Mouse (Mus musculus) cerebellum, adult 2 months (tissue): ENCODE measurements at regions not wholly inside any gene's neighbourhood (a gene's known extent, or its start where the extent isn't known, plus 50 kb on each side); places are given as distances from the start of the nearest gene placed in this dataset.
A peak's percentile ranks its signal among the peaks of the same experiment; 100 is the strongest.

ENCODE experiments used
- DNase-seq, 2 experiments: peaks; one replicate each; pipeline ENCODE4 v3.0.0; 2021
- H3K27ac ChIP-seq: fragments of 200-500 bp; 2 replicates; pipeline ENCODE4 v1.5.1; 2012; ENCODE audit warnings: low read length, control low read depth, inconsistent platforms; ENCODE audit not compliant: insufficient read depth
- H3K27me3 ChIP-seq: fragments of 200-500 bp; 2 replicates; pipeline ENCODE4 v1.6.1; 2012; ENCODE audit warnings: inconsistent platforms, mild to moderate bottlenecking, low read length, moderate library complexity; ENCODE audit not compliant: control insufficient read depth, insufficient read depth
- H3K4me1 ChIP-seq: fragments of 200-500 bp; 2 replicates; pipeline ENCODE4 v1.6.1; 2011; ENCODE audit warnings: low read length; ENCODE audit not compliant: control insufficient read depth, insufficient read depth
- H3K4me3 ChIP-seq: fragments of 200-500 bp; replicated peaks from 2 replicates; pipeline ENCODE3; 2011; ENCODE audit warnings: mild to moderate bottlenecking, low read depth, low read length, control low read depth; ENCODE audit not compliant: insufficient read depth
- CTCF ChIP-seq: fragments of 200-500 bp; IDR thresholded peaks from 2 replicates; pipeline ENCODE4 v1.5.1; 2011; ENCODE audit warnings: low read depth, mild to moderate bottlenecking, control low read depth, low read length, moderate library complexity, borderline replicate concordance; ENCODE audit not compliant: insufficient read depth
- POLR2A ChIP-seq: fragments of 200-500 bp; IDR thresholded peaks from 2 replicates; pipeline ENCODE4 v1.6.1; 2011; ENCODE audit warnings: low read length, control low read depth, borderline replicate concordance; ENCODE audit not compliant: insufficient read depth
- WGBS: fragments of 180-500 bp; shearing (Covaris S2); methylation state at CpG from one replicate; pipeline ENCODE4 v1.1.7; 2018; 5-methylcytosine and 5-hydroxymethylcytosine counted together

- TF ChIP-seq CTCF (no peak), POLR2A (no peak)
- Histone ChIP-seq H3K4me3 (no peak overlapping the region), H3K4me1 (no peaks in the 10 kb centered on the region), H3K27ac (no peak overlapping the region), H3K27me3 (no peaks in the 10 kb centered on the region)
- 67% methylated on average over 2 of the region's 2 CpGs for WGBS
- no peak for DNase-seq
Observed at GRCm38 (mm10) chr5:54330415-54330814, 332.1 kb downstream of the Stim2 start.

- no peak for TF ChIP-seq CTCF
- TF ChIP-seq POLR2A = no peak
- WGBS = 22% methylated on average over 6 of the region's 6 CpGs
- Histone ChIP-seq H3K27ac (no peak overlapping the region), H3K4me1 (no peaks in the 10 kb centered on the region), H3K4me3 (no peak overlapping the region), H3K27me3 (no peaks in the 10 kb centered on the region)
- no peak for DNase-seq
Observed at GRCm38 (mm10) chr5:54342976-54343375, 344.7 kb downstream of the Stim2 start.

GRCm38 (mm10) chr5:54343432-54343831 is 345.1 kb downstream of the Stim2 start:
- H3K27me3 ChIP-seq = no peaks in the 10 kb centered on the region
- no peak overlapping the region for H3K4me3 ChIP-seq
- H3K4me1 ChIP-seq = no peaks in the 10 kb centered on the region
- no peak for DNase-seq
- H3K27ac ChIP-seq = no peak overlapping the region
- WGBS = 62% methylated on average over 3 of the region's 3 CpGs
- TF ChIP-seq CTCF (no peak), POLR2A (no peak)

- Histone ChIP-seq H3K27me3 (no peaks in the 10 kb centered on the region), H3K27ac (no peak overlapping the region), H3K4me1 (no peaks in the 10 kb centered on the region), H3K4me3 (no peak overlapping the region)
- WGBS = 88% methylated on average over 8 of the region's 8 CpGs
- no peak for DNase-seq
- TF ChIP-seq POLR2A = no peak
- no peak for TF ChIP-seq CTCF
Observed at GRCm38 (mm10) chr5:54348820-54349596, 350.7 kb downstream of the Stim2 start.

- 48% methylated on average over 5 of the region's 5 CpGs for WGBS
- Histone ChIP-seq H3K27ac (no peak overlapping the region), H3K4me1 (no peaks in the 10 kb centered on the region)
Observed at GRCm38 (mm10) chr5:54349775-54350332, 351.6 kb downstream of the Stim2 start.

GRCm38 (mm10) chr5:54356105-54356504 is 357.8 kb downstream of the Stim2 start:
- H3K4me3 ChIP-seq = no peak overlapping the region
- no peak for DNase-seq
- WGBS = 80% methylated on average over 4 of the region's 4 CpGs
- H3K4me1 ChIP-seq = no peaks in the 10 kb centered on the region
- TF ChIP-seq CTCF (no peak), POLR2A (no peak)
- no peaks in the 10 kb centered on the region for H3K27me3 ChIP-seq
- no peak overlapping the region for H3K27ac ChIP-seq

More at GRCm38 (mm10) chr5:54349775-54350332, 351.6 kb downstream of the Stim2 start:
- H3K4me3 ChIP-seq = no peak overlapping the region
- TF ChIP-seq POLR2A (no peak), CTCF (no peak)
- H3K27me3 ChIP-seq = no peaks in the 10 kb centered on the region
- DNase-seq = no peak

GRCm38 (mm10) chr5:54357501-54357900 is 359.2 kb downstream of the Stim2 start:
- H3K4me1 ChIP-seq = no peaks in the 10 kb centered on the region
- TF ChIP-seq POLR2A (no peak), CTCF (no peak)
- H3K27ac ChIP-seq = no peak overlapping the region
- peak in 1 of 2 experiments; percentile 1 for DNase-seq
- no peak overlapping the region for H3K4me3 ChIP-seq
- WGBS = 48% methylated on average over 4 of the region's 4 CpGs
- H3K27me3 ChIP-seq = no peaks in the 10 kb centered on the region

GRCm38 (mm10) chr5:54358221-54358620 is 359.9 kb downstream of the Stim2 start:
- Histone ChIP-seq H3K4me1 (no peaks in the 10 kb centered on the region), H3K4me3 (no peak overlapping the region), H3K27ac (no peak overlapping the region), H3K27me3 (no peaks in the 10 kb centered on the region)
- TF ChIP-seq CTCF (no peak), POLR2A (no peak)
- DNase-seq = no peak
- 82% methylated on average over 2 of the region's 2 CpGs for whole genome bisulfite sequencing
